ENCODE assay signal across 30 mouse cellular contexts in genomic region chr2:152570313-152570712, GRCm38 (mm10). TPM values are rescaled to one million over a fixed set of nuclear protein-coding genes. Genes with fewer than 3 reads are reported as not detected.
A peak's percentile ranks its signal among the peaks of the same experiment; 100 is the strongest.
DNase-seq lines count a peak whose midpoint lies in the region; ATAC-seq and TF ChIP-seq lines count a peak whose summit lies in the region.
"Had no signal": no experiment of that assay in that cellular context is flagged by ENCODE, and none has a peak within 500 bp of the region (broad histone marks: within the 10 kb centered on the region; RNA-seq: fewer than 3 reads in every experiment).

No protein-coding gene starts in this region.

- H3K4me1 ChIP-seq in intestine, postnatal 0 days (replicated peaks; ENCODE audit: control insufficient read depth, insufficient read depth, low read length) = no peaks in the 10 kb centered on the region
- no peaks in the 10 kb centered on the region for H3K4me1 ChIP-seq in intestine, embryonic 16.5 days (ENCODE audit: control insufficient read depth, insufficient read depth, low read length)
- H3K4me1 ChIP-seq in midbrain, embryonic 10.5 days = no peaks in the 10 kb centered on the region
- H3K4me1 ChIP-seq: embryonic facial prominence, embryonic 15.5 days; forebrain, embryonic 10.5 days; heart, embryonic 10.5 days; hindbrain, embryonic 12.5 days had no signal

- no peak for ATAC-seq in intestine, postnatal 0 days
- ATAC-seq in intestine, embryonic 16.5 days = no peak
- ATAC-seq: activated CD4-positive, CD25-positive, alpha-beta regulatory T cell, adult 4 months; CD4-positive, CD25-positive, alpha-beta regulatory T cell, adult 4 months; forebrain, embryonic 14.5 days had no signal

- H3K9ac ChIP-seq in intestine, postnatal 0 days (ENCODE audit: low read depth, low read length) = no peak overlapping the region
- no peak overlapping the region for H3K9ac ChIP-seq in intestine, embryonic 16.5 days (ENCODE audit: low read depth, low read length)
- H3K9ac ChIP-seq: embryonic facial prominence, embryonic 15.5 days; hindbrain, embryonic 12.5 days had no signal

- WGBS in intestine, postnatal 0 days = 34% methylated on average over 6 of the region's 6 CpGs
- WGBS in intestine, embryonic 16.5 days = 54% methylated on average over 6 of the region's 6 CpGs
- 81% methylated on average over 6 of the region's 6 CpGs for WGBS in midbrain, embryonic 10.5 days

- no peak overlapping the region for H3K4me3 ChIP-seq in intestine, postnatal 0 days (ENCODE audit: low read depth, low read length)
- H3K4me3 ChIP-seq in intestine, embryonic 16.5 days (ENCODE audit: low read length) = no peak overlapping the region
- no peak overlapping the region for H3K4me3 ChIP-seq in midbrain, embryonic 10.5 days
- H3K4me3 ChIP-seq: embryonic facial prominence, embryonic 15.5 days; erythroblast, embryonic 14.5 days; forebrain, embryonic 10.5 days; heart, embryonic 10.5 days; hindbrain, embryonic 12.5 days had no signal

- no peaks in the 10 kb centered on the region for H3K27me3 ChIP-seq in intestine, postnatal 0 days (replicated peaks; ENCODE audit: control insufficient read depth, insufficient read depth, low read length)
- no peaks in the 10 kb centered on the region; the same call in 1 of the 2 replicates for H3K27me3 ChIP-seq in intestine, embryonic 16.5 days (replicated peaks; ENCODE audit: control insufficient read depth, insufficient read depth, low read length)
- no peaks in the 10 kb centered on the region for H3K27me3 ChIP-seq in midbrain, embryonic 10.5 days (ENCODE audit: low read depth, poor library complexity, severe bottlenecking)
- H3K27me3 ChIP-seq: embryonic facial prominence, embryonic 15.5 days; hindbrain, embryonic 12.5 days had no signal

- DNase-seq in kidney, adult 9 months = peak; percentile 82
- DNase-seq in kidney, postnatal 10 days = peak; percentile 43
- peak; percentile 46 for DNase-seq in yolk sac, embryonic 10.5 days (ENCODE audit: low spot score)
- DNase-seq in midbrain, embryonic 10.5 days (ENCODE audit: low spot score) = no peak
- DNase-seq in adrenal gland, adult 18-20 months (ENCODE audit: low spot score in 2 of 2) = no peak
- DNase-seq in lung, postnatal 10 days = no peak
- DNase-seq: adrenal gland, adult 2 months; adrenal gland, postnatal 25 days; B cell, adult 2 months; cerebellum, adult 18-20 months; cerebellum, postnatal 10 days; embryo, embryonic 11 days; heart, adult 18-20 months; heart, postnatal 10 days; heart, postnatal 4 days had no signal

- H3K9me3 ChIP-seq in intestine, postnatal 0 days (ENCODE audit: control insufficient read depth) = no peaks in the 10 kb centered on the region
- H3K9me3 ChIP-seq in intestine, embryonic 16.5 days (ENCODE audit: control insufficient read depth, low read length) = no peaks in the 10 kb centered on the region
- no peaks in the 10 kb centered on the region for H3K9me3 ChIP-seq in midbrain, embryonic 10.5 days (replicated peaks)
- H3K9me3 ChIP-seq: embryonic facial prominence, embryonic 15.5 days; forebrain, embryonic 10.5 days; G1E; heart, embryonic 10.5 days; hindbrain, embryonic 12.5 days had no signal

- no peaks in the 10 kb centered on the region for H3K36me3 ChIP-seq in intestine, postnatal 0 days (ENCODE audit: control insufficient read depth, insufficient read depth)
- H3K36me3 ChIP-seq in intestine, embryonic 16.5 days (ENCODE audit: control insufficient read depth, insufficient read depth, low read length) = no peaks in the 10 kb centered on the region
- H3K36me3 ChIP-seq in midbrain, embryonic 10.5 days = no peaks in the 10 kb centered on the region
- H3K36me3 ChIP-seq: embryonic facial prominence, embryonic 15.5 days; forebrain, embryonic 10.5 days; G1E; heart, embryonic 10.5 days; hindbrain, embryonic 12.5 days had no signal

- H3K4me2 ChIP-seq in intestine, postnatal 0 days (replicated peaks; ENCODE audit: low read depth) = peak overlapping the region; percentile 17; the same call in 1 of the 2 replicates
- no peak overlapping the region for H3K4me2 ChIP-seq in intestine, embryonic 16.5 days (ENCODE audit: low read depth, low read length)
- H3K4me2 ChIP-seq: embryonic facial prominence, embryonic 15.5 days; hindbrain, embryonic 12.5 days had no signal

- no peak for TF ChIP-seq CTCF in intestine, postnatal 0 days (IDR thresholded peaks at IDR 0.05; ENCODE audit: low read depth)

- H3K27ac ChIP-seq in intestine, postnatal 0 days (ENCODE audit: low read depth, low read length) = no peak overlapping the region
- no peak overlapping the region for H3K27ac ChIP-seq in intestine, embryonic 16.5 days (ENCODE audit: low read length)
- no peak overlapping the region for H3K27ac ChIP-seq in midbrain, embryonic 10.5 days (replicated peaks)
- H3K27ac ChIP-seq: embryonic facial prominence, embryonic 15.5 days; forebrain, embryonic 10.5 days; heart, embryonic 10.5 days; hindbrain, embryonic 12.5 days had no signal

RNA-seq across cellular contexts. Expression of gene Gm17416, which starts 1.2 kb away (rescaled TPM):
- polyA plus RNA-seq in intestine, postnatal 0 days (2015; fragmentation: Nextera tagmentation; extraction: Ambion mirVana) = not detected in 2 replicates
- not detected in 2 replicates for polyA plus RNA-seq in intestine, embryonic 16.5 days (2015; fragmentation: Nextera tagmentation; extraction: Ambion mirVana)
- not detected in 2 replicates for polyA plus RNA-seq in midbrain, embryonic 10.5 days (2016; fragmentation: Nextera tagmentation; extraction: Ambion mirVana)
- total RNA-seq in adrenal gland, adult 18-20 months (2021) = not detected
- total RNA-seq: adrenal gland, adult 2 months; adrenal gland, postnatal 25 days; G1E; gastrocnemius, adult 8-10 months; gastrocnemius, postnatal 4 days; heart, adult 18-20 months; heart, postnatal 10 days; heart, postnatal 4 days had no signal
- polyA plus RNA-seq: activated CD4-positive, CD25-positive, alpha-beta regulatory T cell, adult 4 months; adrenal gland, adult 2 months; CD4-positive, CD25-positive, alpha-beta regulatory T cell, adult 4 months; embryonic facial prominence, embryonic 11.5 days; embryonic facial prominence, embryonic 15.5 days; erythroblast, embryonic 14.5 days; forebrain, embryonic 10.5 days; forebrain, embryonic 14.5 days; G1E; heart, embryonic 10.5 days; heart, embryonic 14.5 days; hindbrain, embryonic 12.5 days had no signal

RNA-seq across cellular contexts. Expression of gene Defb21, which starts 2.2 kb away (rescaled TPM):
- not detected in 2 replicates for polyA plus RNA-seq in intestine, postnatal 0 days (2015; fragmentation: Nextera tagmentation; extraction: Ambion mirVana)
- not detected in 2 replicates for polyA plus RNA-seq in intestine, embryonic 16.5 days (2015; fragmentation: Nextera tagmentation; extraction: Ambion mirVana)
- polyA plus RNA-seq in midbrain, embryonic 10.5 days (2016; fragmentation: Nextera tagmentation; extraction: Ambion mirVana) = not detected in 2 replicates
- not detected for total RNA-seq in adrenal gland, adult 18-20 months (2021)
- total RNA-seq: adrenal gland, adult 2 months; adrenal gland, postnatal 25 days; G1E; gastrocnemius, adult 8-10 months; gastrocnemius, postnatal 4 days; heart, adult 18-20 months; heart, postnatal 10 days; heart, postnatal 4 days had no signal
- polyA plus RNA-seq: activated CD4-positive, CD25-positive, alpha-beta regulatory T cell, adult 4 months; adrenal gland, adult 2 months; CD4-positive, CD25-positive, alpha-beta regulatory T cell, adult 4 months; embryonic facial prominence, embryonic 11.5 days; embryonic facial prominence, embryonic 15.5 days; erythroblast, embryonic 14.5 days; forebrain, embryonic 10.5 days; forebrain, embryonic 14.5 days; G1E; heart, embryonic 10.5 days; heart, embryonic 14.5 days; hindbrain, embryonic 12.5 days had no signal

RNA-seq across cellular contexts. Expression of gene Defb19, which starts 9.8 kb away (rescaled TPM):
- polyA plus RNA-seq in intestine, postnatal 0 days (2015; fragmentation: Nextera tagmentation; extraction: Ambion mirVana) = 0.35 and 0.77 TPM in 2 replicates
- polyA plus RNA-seq in intestine, embryonic 16.5 days (2015; fragmentation: Nextera tagmentation; extraction: Ambion mirVana) = not detected in 2 replicates
- not detected in 2 replicates for polyA plus RNA-seq in midbrain, embryonic 10.5 days (2016; fragmentation: Nextera tagmentation; extraction: Ambion mirVana)
- under 1 TPM in 1 of 2 experiments, not detected in 1; 0.93 TPM for total RNA-seq in adrenal gland, adult 18-20 months (2021)
- total RNA-seq: G1E; gastrocnemius, adult 8-10 months; gastrocnemius, postnatal 4 days; heart, adult 18-20 months; heart, postnatal 10 days; heart, postnatal 4 days had no signal
- polyA plus RNA-seq: activated CD4-positive, CD25-positive, alpha-beta regulatory T cell, adult 4 months; adrenal gland, adult 2 months; CD4-positive, CD25-positive, alpha-beta regulatory T cell, adult 4 months; embryonic facial prominence, embryonic 11.5 days; embryonic facial prominence, embryonic 15.5 days; erythroblast, embryonic 14.5 days; forebrain, embryonic 10.5 days; forebrain, embryonic 14.5 days; G1E; hindbrain, embryonic 12.5 days had no signal

RNA-seq across cellular contexts. Expression of gene Defb45, which starts 28.9 kb away (rescaled TPM):
- not detected in 2 replicates for polyA plus RNA-seq in intestine, postnatal 0 days (2015; fragmentation: Nextera tagmentation; extraction: Ambion mirVana)
- not detected in 2 replicates for polyA plus RNA-seq in intestine, embryonic 16.5 days (2015; fragmentation: Nextera tagmentation; extraction: Ambion mirVana)
- polyA plus RNA-seq in midbrain, embryonic 10.5 days (2016; fragmentation: Nextera tagmentation; extraction: Ambion mirVana) = not detected in 2 replicates
- total RNA-seq in adrenal gland, adult 18-20 months (2021) = not detected
- total RNA-seq: adrenal gland, adult 2 months; adrenal gland, postnatal 25 days; G1E; gastrocnemius, postnatal 4 days; heart, adult 18-20 months; heart, postnatal 10 days; heart, postnatal 4 days had no signal
- polyA plus RNA-seq: activated CD4-positive, CD25-positive, alpha-beta regulatory T cell, adult 4 months; adrenal gland, adult 2 months; CD4-positive, CD25-positive, alpha-beta regulatory T cell, adult 4 months; embryonic facial prominence, embryonic 11.5 days; embryonic facial prominence, embryonic 15.5 days; erythroblast, embryonic 14.5 days; forebrain, embryonic 10.5 days; forebrain, embryonic 14.5 days; G1E; heart, embryonic 10.5 days; heart, embryonic 14.5 days; hindbrain, embryonic 12.5 days had no signal

RNA-seq across cellular contexts. Expression of gene Defb29, which starts 30.4 kb away (rescaled TPM):
- polyA plus RNA-seq in intestine, postnatal 0 days (2015; fragmentation: Nextera tagmentation; extraction: Ambion mirVana) = not detected in 2 replicates
- not detected in 2 replicates for polyA plus RNA-seq in intestine, embryonic 16.5 days (2015; fragmentation: Nextera tagmentation; extraction: Ambion mirVana)
- polyA plus RNA-seq in midbrain, embryonic 10.5 days (2016; fragmentation: Nextera tagmentation; extraction: Ambion mirVana) = not detected in 2 replicates
- not detected for total RNA-seq in adrenal gland, adult 18-20 months (2021)
- total RNA-seq: adrenal gland, adult 2 months; adrenal gland, postnatal 25 days; G1E; gastrocnemius, adult 8-10 months; gastrocnemius, postnatal 4 days; heart, adult 18-20 months; heart, postnatal 10 days; heart, postnatal 4 days had no signal
- polyA plus RNA-seq: activated CD4-positive, CD25-positive, alpha-beta regulatory T cell, adult 4 months; adrenal gland, adult 2 months; CD4-positive, CD25-positive, alpha-beta regulatory T cell, adult 4 months; embryonic facial prominence, embryonic 11.5 days; embryonic facial prominence, embryonic 15.5 days; erythroblast, embryonic 14.5 days; forebrain, embryonic 10.5 days; forebrain, embryonic 14.5 days; G1E; heart, embryonic 10.5 days; heart, embryonic 14.5 days; hindbrain, embryonic 12.5 days had no signal

Comparison
In these comparisons a context has a peak if more than half of its experiments do, and no peak if none do; other contexts are left out.
1. DNase-seq: peak in kidney, adult 9 months (single experiment), kidney, postnatal 10 days (single experiment) and yolk sac, embryonic 10.5 days (single experiment); none in midbrain, embryonic 10.5 days (single experiment), adrenal gland, adult 18-20 months (0 of 2) and lung, postnatal 10 days (single experiment).